Mouse (Mus musculus) bone marrow, adult 2 months (tissue): ENCODE results near the gene Copg2.

Source experiments
- CTCF ChIP-seq: fragments of 200-500 bp; IDR thresholded peaks from 2 replicates; pipeline ENCODE4 v1.5.1; 2011; ENCODE audit warnings: low read length, control low read depth; ENCODE audit not compliant: control insufficient read depth, insufficient read depth
- POLR2A ChIP-seq: fragments of 200-500 bp; IDR thresholded peaks from 2 replicates; pipeline ENCODE4 v1.6.1; 2011; ENCODE audit warnings: low read depth, mild to moderate bottlenecking, control low read depth, low read length, borderline replicate concordance; ENCODE audit not compliant: control insufficient read depth

GRCm38 (mm10) chr6:30745591-30745990 is 151.0 kb downstream of the Copg2 start:
- no peak for TF ChIP-seq CTCF
- no peak for TF ChIP-seq POLR2A
